Mouse (Mus musculus): Measurements from ENCODE around the gene Sptbn4. TPM values are rescaled to one million over a fixed set of nuclear protein-coding genes. Genes with fewer than 3 reads are reported as not detected.

The Sptbn4 gene
- polyA plus RNA-seq, 1 experiment: 30.4 TPM

- TF ChIP-seq POLR2A (IDR thresholded peaks at IDR 0.05; ENCODE audit: borderline replicate concordance, extremely low read depth, insufficient read depth, insufficient read length, poor library complexity, severe bottlenecking) (no peak), CTCF (IDR thresholded peaks at IDR 0.05; ENCODE audit: borderline replicate concordance, extremely low read depth, insufficient read depth, insufficient read length) (no peak)
Observed at GRCm38 (mm10) chr7:27314393-27314792, 133.1 kb downstream of the Sptbn4 start.

GRCm38 (mm10) chr7:27311651-27312284 lies 135.7 kb downstream of the Sptbn4 start:
- no peak for DNase-seq (ENCODE audit: low read depth)
- TF ChIP-seq POLR2A (IDR thresholded peaks at IDR 0.05; ENCODE audit: borderline replicate concordance, extremely low read depth, insufficient read depth, insufficient read length, poor library complexity, severe bottlenecking): no peak
- no peak for TF ChIP-seq CTCF (IDR thresholded peaks at IDR 0.05; ENCODE audit: borderline replicate concordance, extremely low read depth, insufficient read depth, insufficient read length)

More at GRCm38 (mm10) chr7:27314393-27314792, 133.1 kb downstream of the Sptbn4 start:
- no peak for DNase-seq (ENCODE audit: low read depth)

GRCm38 (mm10) chr7:27310996-27311535 lies 136.4 kb downstream of the Sptbn4 start:
- no peak for DNase-seq (ENCODE audit: low read depth)
- no peak for TF ChIP-seq CTCF (IDR thresholded peaks at IDR 0.05; ENCODE audit: borderline replicate concordance, extremely low read depth, insufficient read depth, insufficient read length)

GRCm38 (mm10) chr7:27310306-27310705 lies 137.2 kb downstream of the Sptbn4 start:
- TF ChIP-seq CTCF (IDR thresholded peaks at IDR 0.05; ENCODE audit: borderline replicate concordance, extremely low read depth, insufficient read depth, insufficient read length) (no peak), POLR2A (IDR thresholded peaks at IDR 0.05; ENCODE audit: borderline replicate concordance, extremely low read depth, insufficient read depth, insufficient read length, poor library complexity, severe bottlenecking) (no peak)
- peak; percentile 82 for DNase-seq (ENCODE audit: low read depth)

- DNase-seq (ENCODE audit: low read depth): no peak
- TF ChIP-seq POLR2A (IDR thresholded peaks at IDR 0.05; ENCODE audit: borderline replicate concordance, extremely low read depth, insufficient read depth, insufficient read length, poor library complexity, severe bottlenecking) (no peak), CTCF (IDR thresholded peaks at IDR 0.05; ENCODE audit: borderline replicate concordance, extremely low read depth, insufficient read depth, insufficient read length) (no peak)
Observed at GRCm38 (mm10) chr7:27309832-27310231, 137.7 kb downstream of the Sptbn4 start.

GRCm38 (mm10) chr7:27308821-27309549 lies 138.5 kb downstream of the Sptbn4 start:
- TF ChIP-seq POLR2A (IDR thresholded peaks at IDR 0.05; ENCODE audit: borderline replicate concordance, extremely low read depth, insufficient read depth, insufficient read length, poor library complexity, severe bottlenecking): no peak
- no peak for TF ChIP-seq CTCF (IDR thresholded peaks at IDR 0.05; ENCODE audit: borderline replicate concordance, extremely low read depth, insufficient read depth, insufficient read length)
- no peak for DNase-seq (ENCODE audit: low read depth)

- no peak for DNase-seq (ENCODE audit: low read depth)
- TF ChIP-seq CTCF (IDR thresholded peaks at IDR 0.05; ENCODE audit: borderline replicate concordance, extremely low read depth, insufficient read depth, insufficient read length) (0 out of 2 replicates have a peak, but pooled peaks have one; percentile 23), POLR2A (IDR thresholded peaks at IDR 0.05; ENCODE audit: borderline replicate concordance, extremely low read depth, insufficient read depth, insufficient read length, poor library complexity, severe bottlenecking) (no peak)
Observed at GRCm38 (mm10) chr7:27307551-27307950, 139.9 kb downstream of the Sptbn4 start.

Other genes starting within 250 kb of the Sptbn4 start
- 15.3 and 15.9 TPM in 2 replicates for gene Itpkc, start 219.0 kb downstream of the Sptbn4 start, polyA plus RNA-seq (2012; rRNA removed)
- gene Coq8b, start 214.7 kb downstream of the Sptbn4 start, polyA plus RNA-seq (2012; rRNA removed): 42.6 and 50.1 TPM in 2 replicates
- gene Numbl, start 189.3 kb downstream of the Sptbn4 start, polyA plus RNA-seq (2012; rRNA removed): 109 and 112 TPM in 2 replicates
- 24.3 and 24.4 TPM in 2 replicates for gene Ltbp4, start 110.0 kb downstream of the Sptbn4 start, polyA plus RNA-seq (2012; rRNA removed)
- gene Shkbp1, start 91.7 kb downstream of the Sptbn4 start, polyA plus RNA-seq (2012; rRNA removed): 142 and 232 TPM in 2 replicates
- 0.20 TPM in 1 of 2 replicates, not detected in the other for gene Gm20479, start 90.3 kb downstream of the Sptbn4 start, polyA plus RNA-seq (2012; rRNA removed)
- 13.9 and 19.1 TPM in 2 replicates for gene Blvrb, start 292 bp upstream of the Sptbn4 start, polyA plus RNA-seq (2012; rRNA removed)
- 7.8 and 12.6 TPM in 2 replicates for gene Sertad3, start 26.1 kb upstream of the Sptbn4 start, polyA plus RNA-seq (2012; rRNA removed)
- gene Sertad1, start 39.2 kb upstream of the Sptbn4 start, polyA plus RNA-seq (2012; rRNA removed): 4.7 and 5.7 TPM in 2 replicates
- 1.8 and 2.4 TPM in 2 replicates for gene Prx, start 51.6 kb upstream of the Sptbn4 start, polyA plus RNA-seq (2012; rRNA removed)
- gene Hipk4, start 75.6 kb upstream of the Sptbn4 start, polyA plus RNA-seq (2012; rRNA removed): 1.5 and 1.8 TPM in 2 replicates
- 192 and 200 TPM in 2 replicates for gene Pld3, start 105.5 kb upstream of the Sptbn4 start, polyA plus RNA-seq (2012; rRNA removed)
- 42.8 and 52.7 TPM in 2 replicates for gene 2310022A10Rik, start 105.5 kb upstream of the Sptbn4 start, polyA plus RNA-seq (2012; rRNA removed)
- gene Akt2, start 143.9 kb upstream of the Sptbn4 start, polyA plus RNA-seq (2012; rRNA removed): 74.2 and 78.8 TPM in 2 replicates
- 57.7 and 64.6 TPM in 2 replicates for gene Ttc9b, start 206.2 kb upstream of the Sptbn4 start, polyA plus RNA-seq (2012; rRNA removed)
- gene Map3k10, start 226.9 kb upstream of the Sptbn4 start, polyA plus RNA-seq (2012; rRNA removed): 76.8 and 93.9 TPM in 2 replicates
- 6.6 and 7.3 TPM in 2 replicates for gene Zfp607b, start 241.7 kb upstream of the Sptbn4 start, polyA plus RNA-seq (2012; rRNA removed)

Measured in brain, embryonic 14.5 days (tissue).